Mouse (Mus musculus): Measurements from ENCODE around the gene Zfp84.

- TF ChIP-seq CTCF (IDR thresholded peaks at IDR 0.05; ENCODE audit: low read depth) (no peak), EP300 (IDR thresholded peaks at IDR 0.05; ENCODE audit: low read depth) (no peak)
Measured at GRCm38 (mm10) chr7:29768980-29769379, 628 bp downstream of the Zfp84 start.

All from heart, postnatal 0 days (tissue).